Mouse (Mus musculus) cerebellum, adult 2 months (tissue): ENCODE results near the gene Tmem72.

ENCODE experiments used
- CTCF ChIP-seq: fragments of 200-500 bp; IDR thresholded peaks from 2 replicates; pipeline ENCODE4 v1.5.1; 2011; ENCODE audit warnings: low read depth, mild to moderate bottlenecking, control low read depth, low read length, moderate library complexity, borderline replicate concordance; ENCODE audit not compliant: insufficient read depth
- POLR2A ChIP-seq: fragments of 200-500 bp; IDR thresholded peaks from 2 replicates; pipeline ENCODE4 v1.6.1; 2011; ENCODE audit warnings: low read length, control low read depth, borderline replicate concordance; ENCODE audit not compliant: insufficient read depth

DNA sequence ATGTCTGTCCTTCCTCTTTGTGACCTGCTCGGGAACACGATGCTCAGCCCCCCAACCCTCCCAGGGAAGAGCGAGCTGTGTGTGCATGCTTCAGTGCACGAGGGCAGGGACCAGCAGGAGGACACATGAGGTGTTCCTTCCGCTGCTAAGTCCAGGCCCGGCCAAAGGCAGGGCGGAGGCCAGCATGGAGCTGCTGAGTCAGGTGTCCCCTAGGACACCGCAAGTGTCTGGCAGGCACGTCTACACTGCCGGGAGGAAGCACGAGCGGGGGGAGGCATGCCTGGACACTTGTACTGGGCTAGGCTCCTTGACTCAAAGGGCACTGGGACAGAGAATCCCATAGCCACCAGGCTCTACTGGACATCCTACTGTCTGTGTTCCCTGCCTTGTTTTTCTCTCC, 69.0 kb downstream of the Tmem72 start:
- TF ChIP-seq POLR2A (no peak), CTCF (no peak)
